Mouse (Mus musculus): ENCODE data around the gene Polr2l.

DNA sequence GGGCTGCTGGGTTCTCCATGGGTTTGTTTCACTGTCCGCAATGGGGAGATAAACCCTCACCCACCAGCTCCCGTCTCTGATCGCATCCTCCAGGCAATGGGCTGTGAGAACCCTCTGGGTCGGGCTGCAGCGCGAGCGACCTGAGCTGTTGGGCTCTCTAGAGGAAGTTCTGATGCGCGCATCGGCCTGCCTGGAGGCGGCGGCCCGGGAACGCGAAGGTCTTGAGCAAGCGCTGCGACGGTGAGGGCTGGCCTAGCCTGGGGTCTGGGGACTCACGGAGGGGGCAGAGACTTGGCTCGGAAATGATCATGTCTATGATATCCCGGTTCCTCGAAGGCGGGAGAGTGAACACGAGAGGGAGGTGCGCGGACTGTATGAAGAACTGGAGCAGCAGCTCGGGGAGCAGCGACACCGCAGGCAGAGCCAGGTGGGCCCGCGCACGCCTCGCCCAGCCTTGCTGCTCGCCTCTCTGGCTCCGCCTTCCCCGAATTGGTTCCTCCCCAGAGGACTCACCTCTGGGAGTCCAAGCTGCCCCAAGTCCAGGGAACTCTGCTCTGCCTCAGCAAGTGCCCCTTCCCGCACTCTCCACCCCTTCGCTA lies 10.2 kb downstream of the Polr2l start:
- TF ChIP-seq POLR2A (IDR thresholded peaks at IDR 0.05; ENCODE audit: insufficient read depth, low read depth, low read length) (no peak), CTCF (IDR thresholded peaks at IDR 0.05; ENCODE audit: insufficient read depth, low read depth, low read length) (no peak)

Measured in olfactory bulb, adult 2 months (tissue).